Mouse (Mus musculus): Measurements from ENCODE around the gene Gpr182. TPM values are rescaled to one million over a fixed set of nuclear protein-coding genes. Genes with fewer than 3 reads are reported as not detected.

Gene Gpr182
- 2.6 TPM for polyA plus RNA-seq (2014; fragmentation: Illumina TruSeq; extraction: RNeasy Lipid Tissue Mini Kit (QIAGEN cat#74804); ENCODE audit: low read depth, low replicate concordance)

GRCm38 (mm10) chr10:127751548-127751947 is at the start of gene Gpr182:
Gpr182 (minus strand) TSS chr10:127751732.

GRCm38 (mm10) chr10:127800891-127801290 is 49.4 kb upstream of the Gpr182 start, which contains the start of gene Rdh16:
Rdh16 (plus strand) TSS chr10:127801152.

GRCm38 (mm10) chr10:127776011-127776410 is 24.5 kb upstream of the Gpr182 start, which contains the start of gene Rdh9:
Rdh9 (plus strand) TSS chr10:127776386.

GRCm38 (mm10) chr10:127759181-127760110 is 7.9 kb upstream of the Gpr182 start, which contains the start of the genes Rdh1 and Rdh16f1:
Rdh1 (plus strand) TSS chr10:127759721.
Rdh16f1 (plus strand) TSS chr10:127759787.

GRCm38 (mm10) chr10:127739083-127739660 is 12.4 kb downstream of the Gpr182 start, which contains the start of gene Zbtb39:
Zbtb39 (plus strand) TSS chr10:127739538.

GRCm38 (mm10) chr10:127724178-127724577 is 27.4 kb downstream of the Gpr182 start, which contains the start of gene Tac2:
Tac2 (plus strand) TSS chr10:127724478.

GRCm38 (mm10) chr10:127704766-127705220 is 46.7 kb downstream of the Gpr182 start, which contains the start of gene Myo1a:
Myo1a (plus strand) TSS chr10:127705170.

Other genes with a start within 250 kb of the Gpr182 start
- 10.1 TPM for gene Ndufa4l2, start 236.8 kb downstream of the Gpr182 start, polyA plus RNA-seq (2014; fragmentation: Illumina TruSeq; extraction: RNeasy Lipid Tissue Mini Kit (QIAGEN cat#74804); ENCODE audit: low read depth, low replicate concordance)
- gene Shmt2, start 229.3 kb downstream of the Gpr182 start, polyA plus RNA-seq (2014; fragmentation: Illumina TruSeq; extraction: RNeasy Lipid Tissue Mini Kit (QIAGEN cat#74804); ENCODE audit: low read depth, low replicate concordance): 75.6 TPM
- 23.4 TPM for gene Nxph4, start 217.2 kb downstream of the Gpr182 start, polyA plus RNA-seq (2014; fragmentation: Illumina TruSeq; extraction: RNeasy Lipid Tissue Mini Kit (QIAGEN cat#74804); ENCODE audit: low read depth, low replicate concordance)
- gene Lrp1, start 130.6 kb downstream of the Gpr182 start, polyA plus RNA-seq (2014; fragmentation: Illumina TruSeq; extraction: RNeasy Lipid Tissue Mini Kit (QIAGEN cat#74804); ENCODE audit: low read depth, low replicate concordance): 188 TPM
- gene Stat6, start 108.7 kb downstream of the Gpr182 start, polyA plus RNA-seq (2014; fragmentation: Illumina TruSeq; extraction: RNeasy Lipid Tissue Mini Kit (QIAGEN cat#74804); ENCODE audit: low read depth, low replicate concordance): 62.2 TPM
- 9.3 TPM for gene Nemp1, start 84.8 kb downstream of the Gpr182 start, polyA plus RNA-seq (2014; fragmentation: Illumina TruSeq; extraction: RNeasy Lipid Tissue Mini Kit (QIAGEN cat#74804); ENCODE audit: low read depth, low replicate concordance)
- 29.3 TPM for gene Nab2, start 83.2 kb downstream of the Gpr182 start, polyA plus RNA-seq (2014; fragmentation: Illumina TruSeq; extraction: RNeasy Lipid Tissue Mini Kit (QIAGEN cat#74804); ENCODE audit: low read depth, low replicate concordance)
- gene Myo1a, start 46.6 kb downstream of the Gpr182 start, polyA plus RNA-seq (2014; fragmentation: Illumina TruSeq; extraction: RNeasy Lipid Tissue Mini Kit (QIAGEN cat#74804); ENCODE audit: low read depth, low replicate concordance): 0.57 TPM
- gene Tac2, start 27.3 kb downstream of the Gpr182 start, polyA plus RNA-seq (2014; fragmentation: Illumina TruSeq; extraction: RNeasy Lipid Tissue Mini Kit (QIAGEN cat#74804); ENCODE audit: low read depth, low replicate concordance): 2.5 TPM
- 8.4 TPM for gene Zbtb39, start 12.2 kb downstream of the Gpr182 start, polyA plus RNA-seq (2014; fragmentation: Illumina TruSeq; extraction: RNeasy Lipid Tissue Mini Kit (QIAGEN cat#74804); ENCODE audit: low read depth, low replicate concordance)
- 1.0 TPM for gene Rdh1, start 8.0 kb upstream of the Gpr182 start, polyA plus RNA-seq (2014; fragmentation: Illumina TruSeq; extraction: RNeasy Lipid Tissue Mini Kit (QIAGEN cat#74804); ENCODE audit: low read depth, low replicate concordance)
- 1.6 TPM for gene Rdh16f1, start 8.1 kb upstream of the Gpr182 start, polyA plus RNA-seq (2014; fragmentation: Illumina TruSeq; extraction: RNeasy Lipid Tissue Mini Kit (QIAGEN cat#74804); ENCODE audit: low read depth, low replicate concordance)
- gene Rdh9, start 24.7 kb upstream of the Gpr182 start, polyA plus RNA-seq (2014; fragmentation: Illumina TruSeq; extraction: RNeasy Lipid Tissue Mini Kit (QIAGEN cat#74804); ENCODE audit: low read depth, low replicate concordance): not detected
- 5.6 TPM for gene Rdh16, start 49.4 kb upstream of the Gpr182 start, polyA plus RNA-seq (2014; fragmentation: Illumina TruSeq; extraction: RNeasy Lipid Tissue Mini Kit (QIAGEN cat#74804); ENCODE audit: low read depth, low replicate concordance)
- not detected for gene Rdh19, start 98.2 kb upstream of the Gpr182 start, polyA plus RNA-seq (2014; fragmentation: Illumina TruSeq; extraction: RNeasy Lipid Tissue Mini Kit (QIAGEN cat#74804); ENCODE audit: low read depth, low replicate concordance)
- not detected for gene Rdh16f2, start 114.7 kb upstream of the Gpr182 start, polyA plus RNA-seq (2014; fragmentation: Illumina TruSeq; extraction: RNeasy Lipid Tissue Mini Kit (QIAGEN cat#74804); ENCODE audit: low read depth, low replicate concordance)
- 0.42 TPM for gene Rdh7, start 137.1 kb upstream of the Gpr182 start, polyA plus RNA-seq (2014; fragmentation: Illumina TruSeq; extraction: RNeasy Lipid Tissue Mini Kit (QIAGEN cat#74804); ENCODE audit: low read depth, low replicate concordance)
- not detected for gene Sdr9c7, start 146.8 kb upstream of the Gpr182 start, polyA plus RNA-seq (2014; fragmentation: Illumina TruSeq; extraction: RNeasy Lipid Tissue Mini Kit (QIAGEN cat#74804); ENCODE audit: low read depth, low replicate concordance)

All from adipose tissue, adult 10 weeks (tissue).